Mouse (Mus musculus) CD4-positive helper T cell, adult 2 months (primary cell): Measurements from ENCODE around the gene Mvb12b.

Experiments used
- DNase-seq: peaks from one replicate; pipeline ENCODE4 v3.0.0-alpha.2; 2012; ENCODE audit warnings: low read depth, missing footprints, low spot score

Mvb12b gene

DNA sequence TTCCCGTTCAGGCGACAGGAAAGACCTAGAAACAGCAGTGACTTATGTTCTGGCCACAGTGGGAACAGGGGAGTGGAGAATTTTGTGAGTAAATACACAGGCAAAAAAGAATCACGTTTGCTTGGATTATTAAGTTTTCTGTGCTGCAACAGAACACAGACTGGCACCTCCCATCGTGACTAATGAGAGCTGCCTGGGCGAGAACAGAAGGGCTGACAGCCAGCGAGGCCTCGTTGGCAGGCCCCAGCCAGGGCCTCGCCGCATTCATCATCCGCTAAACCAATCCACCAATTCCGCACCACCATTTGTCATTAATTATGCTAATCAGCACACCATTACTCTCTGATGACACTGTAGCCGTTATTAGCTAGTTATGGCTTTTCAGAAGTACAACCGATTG lies 102.2 kb downstream of the Mvb12b start:
- no peak for DNase-seq

- no peak for DNase-seq
These were observed 103.0 kb downstream of the Mvb12b start for GRCm38 (mm10) chr2:33784721-33785120.

DNA sequence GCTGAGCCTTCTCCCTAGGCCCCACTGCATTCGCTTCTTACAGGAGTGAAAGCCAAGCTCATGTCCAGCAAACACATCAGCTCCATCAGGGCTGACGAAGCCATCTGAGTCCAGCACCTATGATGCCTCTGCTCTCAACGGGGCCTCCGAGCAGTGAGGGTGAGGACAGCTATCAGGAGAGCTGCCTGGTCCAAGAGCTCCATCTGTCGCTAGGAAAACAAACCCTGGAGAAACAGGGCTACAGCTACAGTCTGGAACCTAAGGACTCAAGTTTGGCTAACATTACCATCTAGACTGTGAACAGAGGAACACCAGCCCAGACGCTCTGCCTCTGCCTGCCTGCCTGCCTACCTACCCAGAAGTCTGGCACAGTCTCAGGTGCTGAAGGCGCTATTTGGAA lies 104.3 kb downstream of the Mvb12b start:
- DNase-seq, result no peak

GRCm38 (mm10) chr2:33781655-33782400 lies 105.9 kb downstream of the Mvb12b start:
- no peak for DNase-seq

GRCm38 (mm10) chr2:33778466-33778865 lies 109.3 kb downstream of the Mvb12b start:
- DNase-seq, result no peak

- DNase-seq, result no peak
These were observed 110.7 kb downstream of the Mvb12b start for GRCm38 (mm10) chr2:33777051-33777450.

DNA sequence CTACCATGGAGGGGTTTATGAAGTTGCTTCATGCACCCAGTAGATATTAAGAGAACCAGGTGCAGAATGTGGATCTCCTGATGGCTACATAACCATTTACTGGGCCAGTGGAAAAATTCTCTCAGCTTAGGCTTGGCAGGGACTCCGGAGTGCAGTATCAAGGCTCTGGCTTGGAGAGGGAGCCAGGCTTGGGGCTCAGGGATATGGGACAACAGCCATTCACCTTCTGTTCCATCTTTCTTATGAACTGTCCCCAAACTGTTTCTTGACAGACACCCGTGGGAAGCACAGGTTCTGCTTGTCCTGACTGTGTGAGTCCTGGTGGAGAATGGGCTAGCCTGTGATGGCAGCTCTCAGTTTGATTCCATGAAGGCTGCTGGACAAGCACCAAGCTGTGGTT lies 112.9 kb downstream of the Mvb12b start:
- no peak for DNase-seq

DNA sequence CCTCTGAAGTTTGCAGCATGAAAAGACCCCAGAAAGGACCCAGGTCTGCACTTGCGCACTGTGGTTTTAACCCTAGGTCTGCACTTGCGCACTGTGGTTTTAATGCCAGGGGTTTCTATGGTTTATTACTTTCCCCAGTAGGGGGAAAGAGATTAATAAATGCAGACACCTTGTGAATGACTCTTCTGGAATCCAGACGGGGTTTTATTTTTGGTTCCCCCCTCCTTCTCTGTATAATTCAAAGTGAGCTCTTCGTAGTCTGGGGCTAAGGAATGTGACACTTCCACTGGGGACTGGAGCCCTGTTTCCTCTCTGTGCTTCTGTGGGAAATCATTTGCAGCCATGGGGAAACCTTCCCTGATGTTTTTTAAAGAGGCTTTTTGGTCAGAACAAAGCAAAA lies 113.6 kb downstream of the Mvb12b start:
- no peak for DNase-seq

GRCm38 (mm10) chr2:33772439-33772838 lies 115.3 kb downstream of the Mvb12b start:
- DNase-seq, result no peak

- DNase-seq, result no peak
These were observed 116.4 kb downstream of the Mvb12b start for GRCm38 (mm10) chr2:33771388-33771787.

DNA sequence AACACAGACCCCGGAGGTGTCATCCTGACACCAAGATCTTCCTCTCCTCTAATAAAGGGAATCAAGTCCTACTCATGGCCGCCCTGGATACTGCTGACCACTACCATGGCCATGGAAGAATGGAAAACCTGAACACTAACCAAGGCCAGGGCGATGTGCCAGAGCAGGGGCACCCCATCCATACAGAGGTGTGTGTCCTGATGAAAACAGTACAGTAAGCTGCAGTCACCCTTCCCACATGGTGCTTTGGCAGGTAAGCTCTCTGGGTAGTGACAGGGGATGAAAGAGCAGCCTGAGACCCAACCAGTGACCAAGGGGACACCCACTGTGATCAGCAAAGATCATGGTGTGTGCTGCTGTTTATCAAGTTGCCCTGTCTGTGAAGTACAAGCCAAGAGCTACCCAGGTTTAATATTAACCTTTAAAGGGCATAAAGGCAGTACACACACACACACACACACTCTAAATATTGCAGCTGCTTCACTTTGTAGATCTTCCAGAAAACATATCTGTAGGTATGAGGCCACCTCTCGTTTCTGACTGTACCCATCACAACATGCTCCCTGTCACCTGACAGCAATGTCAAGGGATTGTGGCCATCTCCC lies 117.1 kb downstream of the Mvb12b start:
- DNase-seq, result no peak

GRCm38 (mm10) chr2:33764476-33764875 lies 123.3 kb downstream of the Mvb12b start:
- DNase-seq, result no peak

GRCm38 (mm10) chr2:33762210-33762609 lies 125.5 kb downstream of the Mvb12b start:
- DNase-seq, result no peak

DNA sequence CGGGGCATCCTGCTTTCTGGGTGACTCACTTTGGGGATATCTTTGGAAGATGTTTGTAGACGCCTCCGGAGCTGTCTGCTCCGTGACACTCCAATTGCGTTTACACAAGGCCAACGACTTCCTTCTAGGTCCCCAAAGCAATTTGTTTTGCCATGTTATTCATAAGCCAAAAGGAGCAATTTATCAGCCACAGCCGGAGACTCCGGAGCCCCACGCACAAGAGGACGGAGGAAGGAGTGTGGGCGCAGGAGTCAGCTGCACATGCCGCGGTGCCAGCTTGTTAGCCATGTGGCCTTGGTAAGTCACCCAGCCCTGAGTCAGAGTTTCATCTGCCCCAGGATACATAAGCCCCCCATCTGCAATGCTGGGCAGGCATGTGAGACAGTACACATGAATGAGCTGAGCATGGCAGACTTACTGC lies 127.2 kb downstream of the Mvb12b start:
- no peak for DNase-seq

DNA sequence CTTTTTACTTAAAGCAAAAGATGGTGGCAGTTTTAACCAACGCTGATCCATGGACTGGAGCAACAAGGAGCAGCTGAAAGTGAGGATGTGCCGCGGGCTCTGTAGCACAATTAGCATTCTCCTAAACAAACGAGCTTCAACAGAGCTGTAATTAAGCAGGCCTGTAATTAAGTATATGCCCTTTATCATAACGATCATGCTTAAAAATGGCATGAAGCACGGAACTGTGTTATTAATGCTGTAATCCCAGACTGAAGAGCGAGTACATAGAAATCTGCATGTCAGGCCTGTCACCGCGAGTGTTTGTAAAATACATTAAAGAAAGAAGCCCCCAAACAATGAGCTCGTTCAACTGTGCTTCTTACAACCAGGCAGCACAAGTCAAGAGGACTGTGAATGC lies 128.3 kb downstream of the Mvb12b start:
- DNase-seq, result no peak

GRCm38 (mm10) chr2:33755633-33756020 lies 132.1 kb downstream of the Mvb12b start:
- DNase-seq, result peak; percentile 55

- no peak for DNase-seq
These were observed 132.6 kb downstream of the Mvb12b start for GRCm38 (mm10) chr2:33754980-33755632.

- no peak for DNase-seq
These were observed 133.5 kb downstream of the Mvb12b start for GRCm38 (mm10) chr2:33754317-33754633.

DNA sequence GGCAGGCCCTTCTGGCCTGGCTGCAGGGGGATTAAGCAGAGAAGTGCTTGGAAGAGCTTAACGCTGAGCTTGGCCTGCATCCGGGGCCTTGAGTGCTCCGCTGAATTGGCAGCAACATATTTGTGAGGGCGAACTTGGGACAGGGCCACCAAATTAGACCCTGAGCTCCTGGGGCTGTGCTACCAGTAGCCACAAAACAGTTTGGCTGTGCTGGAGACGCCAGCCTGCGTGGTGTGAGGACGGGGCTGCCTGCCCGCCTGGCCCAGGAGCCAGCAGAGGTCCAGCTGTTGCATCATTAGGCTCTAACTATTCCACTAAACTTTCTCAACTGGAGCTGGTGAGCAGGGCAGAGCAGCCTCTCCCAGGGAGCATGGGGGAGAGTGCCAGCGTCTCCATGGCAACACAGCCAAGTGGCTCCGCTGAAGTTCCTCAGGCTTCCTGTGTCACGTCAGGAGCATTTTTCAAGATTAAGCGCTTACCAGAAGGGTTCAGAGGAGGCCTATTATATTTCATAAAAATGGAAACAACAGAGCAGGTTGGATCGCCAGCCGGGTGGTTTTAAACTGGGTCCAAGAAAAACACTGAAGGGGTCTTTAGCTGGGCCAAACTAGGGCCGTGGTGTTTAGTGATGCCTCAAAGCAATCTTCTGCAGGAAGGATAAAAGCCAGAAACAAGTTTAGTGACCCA lies 134.0 kb downstream of the Mvb12b start:
- no peak for DNase-seq

DNA sequence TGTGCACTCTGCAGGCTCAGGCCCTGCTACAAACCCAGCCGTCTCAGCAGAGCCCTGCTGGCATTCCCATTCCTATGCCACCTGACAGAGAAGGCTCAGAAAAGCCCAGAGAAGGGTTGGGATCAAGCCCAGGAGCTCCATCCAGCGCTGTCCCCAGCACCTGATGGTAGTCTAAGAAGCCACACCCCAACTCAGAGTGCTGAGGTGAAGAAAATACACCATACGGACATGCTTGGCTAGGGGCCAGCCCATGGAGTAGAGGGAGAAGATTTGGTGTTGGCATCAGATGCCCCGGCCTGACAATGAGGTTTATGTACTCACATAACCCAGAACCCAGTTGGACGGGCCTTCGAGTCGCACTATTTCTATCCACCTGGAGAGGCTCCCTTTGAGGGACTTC lies 137.1 kb downstream of the Mvb12b start:
- no peak for DNase-seq

DNA sequence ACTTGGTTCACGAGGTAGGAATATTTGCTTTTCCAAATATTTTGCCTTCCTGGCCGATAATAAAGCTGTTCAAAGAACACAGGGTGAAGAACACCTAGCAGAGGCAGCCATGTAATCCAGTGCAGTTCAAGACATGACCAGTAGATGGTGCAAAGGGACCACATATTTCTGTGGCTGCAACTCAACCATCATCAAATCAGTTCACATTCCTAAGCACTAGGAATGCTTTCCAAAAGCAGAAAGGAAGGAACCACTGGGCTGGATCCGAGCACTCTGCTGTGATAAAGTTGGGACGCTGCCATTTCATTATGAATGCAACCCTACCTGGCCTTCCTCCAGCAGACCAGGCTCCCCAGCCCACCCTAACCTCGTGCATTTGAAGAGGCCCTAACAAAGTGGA lies 141.3 kb downstream of the Mvb12b start:
- DNase-seq, result peak; percentile 63

DNA sequence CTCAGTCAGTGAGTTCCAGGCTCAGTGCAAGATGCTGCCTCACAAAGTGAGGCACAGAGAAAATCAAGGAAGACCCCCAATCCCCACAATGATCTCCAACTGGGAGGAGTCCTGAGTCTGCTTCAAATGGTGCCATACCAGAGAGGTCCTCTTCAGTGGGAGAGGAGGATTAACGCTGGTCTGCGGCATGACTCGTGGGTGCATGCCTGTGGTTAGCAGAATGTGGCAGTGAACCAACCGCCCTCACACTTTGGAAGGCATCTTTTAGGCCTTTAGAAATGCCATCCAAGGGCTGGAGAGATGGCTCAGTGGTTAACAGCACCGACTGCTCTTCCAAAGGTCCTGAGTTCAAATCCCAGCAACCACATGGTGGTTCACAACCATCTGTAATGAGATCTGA lies 142.0 kb downstream of the Mvb12b start:
- DNase-seq, result no peak

DNA sequence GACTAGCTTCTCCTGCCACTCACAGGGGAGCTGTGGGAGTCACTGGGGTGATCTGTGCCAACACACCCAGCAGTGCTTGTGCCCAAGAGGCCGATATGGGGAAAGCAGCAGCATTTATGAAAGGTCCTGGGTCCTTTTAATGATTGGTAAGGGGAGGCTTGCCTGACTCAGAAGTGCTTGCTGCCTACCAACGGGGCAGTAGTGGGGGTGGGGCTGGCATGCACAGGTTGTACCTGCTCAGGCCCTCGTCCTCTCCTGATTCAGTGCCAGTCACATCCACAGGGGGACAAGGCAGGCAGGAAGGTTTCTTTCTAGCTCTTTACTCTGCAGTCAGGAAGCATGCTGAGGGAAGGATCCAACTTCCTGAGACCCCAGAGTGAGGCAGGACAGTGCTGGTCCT lies 150.6 kb downstream of the Mvb12b start:
- no peak for DNase-seq
